Mouse (Mus musculus): ENCODE measurements at regions not wholly inside any gene's neighbourhood (a gene's known extent, or its start where the extent isn't known, plus 50 kb on each side); places are given as distances from the start of the nearest gene placed in this dataset.

DNA sequence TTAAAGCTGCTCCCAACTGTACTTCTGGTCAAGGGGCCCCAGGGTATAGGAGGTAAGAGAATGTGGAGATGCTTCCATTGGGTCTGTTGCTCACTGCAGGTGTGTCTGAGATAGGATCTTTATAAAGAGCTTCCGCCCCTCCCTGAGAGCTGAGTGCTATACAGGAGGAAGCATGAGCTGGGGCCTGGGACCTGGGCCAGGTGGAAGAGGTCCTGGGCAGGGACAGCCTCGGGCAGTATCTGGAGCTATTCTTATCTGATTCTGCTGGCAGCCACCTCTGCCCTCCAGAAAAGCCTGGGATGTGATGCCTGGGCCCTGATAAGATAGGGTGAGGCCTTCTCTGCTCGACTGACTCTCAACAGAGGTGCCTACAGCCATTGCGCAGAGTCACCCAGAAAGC is 203.3 kb downstream of the Opa1 start:
- Histone ChIP-seq H3K9me3 (ENCODE audit: low read length) (no peaks in the 10 kb centered on the region), H3K27me3 (replicated peaks; ENCODE audit: insufficient read depth, low read length) (no peaks in the 10 kb centered on the region), H3K36me3 (ENCODE audit: insufficient read depth, low read length) (no peaks in the 10 kb centered on the region), H3K4me1 (ENCODE audit: insufficient read depth, low read depth, low read length) (0 out of 2 replicates have a peak, but pooled peaks cover 3% of the 10 kb centered on the region), H3K9ac (replicated peaks; ENCODE audit: low read depth) (no peak overlapping the region), H3K4me2 (replicated peaks; ENCODE audit: low read depth, low read length) (no peak overlapping the region), H3K4me3 (ENCODE audit: low read depth, low read length) (no peak overlapping the region), H3K27ac (ENCODE audit: low read length) (no peak overlapping the region)
- no peak for TF ChIP-seq EP300 (IDR thresholded peaks at IDR 0.05)
- TF ChIP-seq CTCF (IDR thresholded peaks at IDR 0.05) = no peak
- DNase-seq (ENCODE audit: low spot score) = no peak
- WGBS = 54% methylated on average over 4 of the region's 4 CpGs
- ATAC-seq = no peak

DNA sequence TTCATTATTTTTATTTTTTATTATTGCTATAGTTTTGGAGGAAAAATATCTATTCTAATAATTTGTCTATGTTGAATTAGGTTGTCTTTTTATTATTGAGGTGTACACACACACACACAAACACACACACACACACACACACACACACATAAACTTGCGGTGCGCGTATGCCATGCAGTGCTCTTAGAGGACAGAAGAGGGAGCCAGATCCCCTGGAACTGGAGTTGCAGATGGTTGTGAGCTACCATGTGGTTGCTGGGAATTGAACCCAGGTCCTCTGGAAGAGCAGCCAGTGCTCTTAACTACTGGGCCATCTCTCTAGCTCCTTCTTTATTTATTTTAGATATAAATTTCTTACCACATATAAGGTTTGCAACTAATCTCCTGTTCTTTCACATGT is 206.0 kb downstream of the Opa1 start:
- no peak overlapping the region for H3K27ac ChIP-seq (ENCODE audit: low read length)
- TF ChIP-seq EP300 (IDR thresholded peaks at IDR 0.05) (no peak), CTCF (IDR thresholded peaks at IDR 0.05) (peak; percentile 35)
- no peaks in the 10 kb centered on the region for H3K36me3 ChIP-seq (ENCODE audit: insufficient read depth, low read length)
- no peaks in the 10 kb centered on the region for H3K27me3 ChIP-seq (replicated peaks; ENCODE audit: insufficient read depth, low read length)
- H3K9ac ChIP-seq (replicated peaks; ENCODE audit: low read depth) = no peak overlapping the region
- DNase-seq (ENCODE audit: low spot score) (no peak), ATAC-seq (no peak)
- H3K4me1 ChIP-seq (ENCODE audit: insufficient read depth, low read depth, low read length) = 0 out of 2 replicates have a peak, but pooled peaks cover 3% of the 10 kb centered on the region
- H3K4me2 ChIP-seq (replicated peaks; ENCODE audit: low read depth, low read length) = no peak overlapping the region
- WGBS = 98% methylated on average over 3 of the region's 3 CpGs
- H3K4me3 ChIP-seq (ENCODE audit: low read depth, low read length) = no peak overlapping the region
- no peaks in the 10 kb centered on the region for H3K9me3 ChIP-seq (ENCODE audit: low read length)

- Histone ChIP-seq H3K9ac (replicated peaks; ENCODE audit: low read depth) (no peak overlapping the region), H3K27ac (ENCODE audit: low read length) (no peak overlapping the region), H3K27me3 (replicated peaks; ENCODE audit: insufficient read depth, low read length) (no peaks in the 10 kb centered on the region), H3K9me3 (ENCODE audit: low read length) (no peaks in the 10 kb centered on the region), H3K4me3 (ENCODE audit: low read depth, low read length) (no peak overlapping the region), H3K36me3 (ENCODE audit: insufficient read depth, low read length) (no peaks in the 10 kb centered on the region), H3K4me2 (replicated peaks; ENCODE audit: low read depth, low read length) (no peak overlapping the region), H3K4me1 (ENCODE audit: insufficient read depth, low read depth, low read length) (0 out of 2 replicates have a peak, but pooled peaks cover 3% of the 10 kb centered on the region)
- no peak for ATAC-seq
- DNase-seq (ENCODE audit: low spot score) = no peak
- 77% methylated on average over 8 of the region's 8 CpGs for WGBS
- TF ChIP-seq CTCF (IDR thresholded peaks at IDR 0.05) (no peak), EP300 (IDR thresholded peaks at IDR 0.05) (no peak)
These were observed 207.4 kb downstream of the Opa1 start for GRCm38 (mm10) chr16:29786540-29786939.

GRCm38 (mm10) chr16:29787633-29788511 is 208.7 kb downstream of the Opa1 start:
- DNase-seq (ENCODE audit: low spot score) (peak; percentile 49), ATAC-seq (peak; percentile 74)
- H3K27ac ChIP-seq (ENCODE audit: low read length) = peak overlapping the region; percentile 68
- no peak for TF ChIP-seq EP300 (IDR thresholded peaks at IDR 0.05)
- no peak overlapping the region for H3K9ac ChIP-seq (replicated peaks; ENCODE audit: low read depth)
- H3K4me1 ChIP-seq (ENCODE audit: insufficient read depth, low read depth, low read length) = no peaks in the 10 kb centered on the region
- H3K27me3 ChIP-seq (replicated peaks; ENCODE audit: insufficient read depth, low read length) = no peaks in the 10 kb centered on the region
- H3K4me3 ChIP-seq (ENCODE audit: low read depth, low read length) = no peak overlapping the region
- WGBS = 58% methylated on average over 5 of the region's 5 CpGs
- H3K4me2 ChIP-seq (replicated peaks; ENCODE audit: low read depth, low read length) = no peak overlapping the region
- H3K9me3 ChIP-seq (ENCODE audit: low read length) = no peaks in the 10 kb centered on the region
- no peaks in the 10 kb centered on the region for H3K36me3 ChIP-seq (ENCODE audit: insufficient read depth, low read length)

DNA sequence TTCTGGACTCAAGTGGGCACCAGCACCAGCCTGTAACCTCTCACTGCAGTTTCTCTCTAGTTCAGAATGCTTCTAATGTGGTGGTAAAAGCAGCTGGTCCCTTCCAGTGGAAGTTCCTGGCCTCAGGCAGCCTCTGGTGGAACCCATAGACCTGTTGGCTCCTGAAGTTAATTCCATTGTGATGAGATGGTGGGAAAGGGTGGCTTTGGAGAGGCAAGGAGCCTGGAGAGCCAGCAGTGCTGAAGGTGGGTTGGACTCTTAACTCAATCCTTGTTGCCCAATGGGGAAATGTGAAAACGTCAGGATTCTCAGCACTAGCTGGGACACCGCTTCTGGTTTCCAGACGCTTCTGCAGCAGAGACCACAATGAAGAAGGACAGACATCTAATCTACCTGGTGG is 210.9 kb downstream of the Opa1 start:
- Histone ChIP-seq H3K4me1 (ENCODE audit: insufficient read depth, low read depth, low read length) (no peaks in the 10 kb centered on the region), H3K27ac (ENCODE audit: low read length) (no peak overlapping the region), H3K9ac (replicated peaks; ENCODE audit: low read depth) (no peak overlapping the region), H3K9me3 (ENCODE audit: low read length) (no peaks in the 10 kb centered on the region), H3K4me3 (ENCODE audit: low read depth, low read length) (no peak overlapping the region), H3K4me2 (replicated peaks; ENCODE audit: low read depth, low read length) (no peak overlapping the region), H3K36me3 (ENCODE audit: insufficient read depth, low read length) (no peaks in the 10 kb centered on the region), H3K27me3 (replicated peaks; ENCODE audit: insufficient read depth, low read length) (no peaks in the 10 kb centered on the region)
- WGBS = 79% methylated on average over 3 of the region's 3 CpGs
- DNase-seq (ENCODE audit: low spot score) (no peak), ATAC-seq (no peak)
- TF ChIP-seq CTCF (IDR thresholded peaks at IDR 0.05) (no peak), EP300 (IDR thresholded peaks at IDR 0.05) (no peak)

DNA sequence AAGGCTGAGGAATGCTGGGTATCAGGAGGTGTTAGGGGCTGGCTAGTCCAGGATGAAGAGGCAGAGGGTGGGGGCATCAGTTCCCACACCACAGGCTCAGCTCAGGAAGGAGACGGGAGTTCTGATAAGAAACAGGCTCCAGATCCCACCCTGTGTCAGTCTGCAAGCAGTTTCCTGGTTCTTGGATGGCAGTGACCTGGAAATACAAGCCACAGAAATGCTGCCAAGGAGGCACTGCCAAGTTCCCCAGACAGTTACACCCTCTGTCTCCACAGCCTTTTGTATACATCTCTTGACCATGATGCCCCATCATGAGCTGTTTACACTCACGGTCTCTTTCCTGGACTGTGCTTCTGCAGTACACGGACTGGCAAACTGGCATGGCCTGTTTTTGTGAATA is 220.1 kb downstream of the Opa1 start:
- no peaks in the 10 kb centered on the region for H3K36me3 ChIP-seq (ENCODE audit: insufficient read depth, low read length)
- DNase-seq (ENCODE audit: low spot score) = peak; percentile 77
- H3K4me1 ChIP-seq (ENCODE audit: insufficient read depth, low read depth, low read length) = 0 out of 2 replicates have a peak, but pooled peaks cover 5% of the 10 kb centered on the region
- no peak overlapping the region for H3K27ac ChIP-seq (ENCODE audit: low read length)
- TF ChIP-seq CTCF (IDR thresholded peaks at IDR 0.05) (no peak), EP300 (IDR thresholded peaks at IDR 0.05) (peak; percentile 94)
- 22% methylated on average over 3 of the region's 3 CpGs for WGBS
- H3K4me3 ChIP-seq (ENCODE audit: low read depth, low read length) = no peak overlapping the region
- H3K4me2 ChIP-seq (replicated peaks; ENCODE audit: low read depth, low read length) = no peak overlapping the region
- ATAC-seq = peak; percentile 94
- H3K9me3 ChIP-seq (ENCODE audit: low read length) = no peaks in the 10 kb centered on the region
- H3K27me3 ChIP-seq (replicated peaks; ENCODE audit: insufficient read depth, low read length) = no peaks in the 10 kb centered on the region
- no peak overlapping the region for H3K9ac ChIP-seq (replicated peaks; ENCODE audit: low read depth)
